Mouse (Mus musculus): ENCODE data around the gene Ipcef1. TPM values are rescaled to one million over a fixed set of nuclear protein-coding genes. Genes with fewer than 3 reads are reported as not detected.

Ipcef1 gene
- total and polyA plus RNA-seq, 2 experiments from 2014 or later = 0.11 TPM; not detected in 1

DNA sequence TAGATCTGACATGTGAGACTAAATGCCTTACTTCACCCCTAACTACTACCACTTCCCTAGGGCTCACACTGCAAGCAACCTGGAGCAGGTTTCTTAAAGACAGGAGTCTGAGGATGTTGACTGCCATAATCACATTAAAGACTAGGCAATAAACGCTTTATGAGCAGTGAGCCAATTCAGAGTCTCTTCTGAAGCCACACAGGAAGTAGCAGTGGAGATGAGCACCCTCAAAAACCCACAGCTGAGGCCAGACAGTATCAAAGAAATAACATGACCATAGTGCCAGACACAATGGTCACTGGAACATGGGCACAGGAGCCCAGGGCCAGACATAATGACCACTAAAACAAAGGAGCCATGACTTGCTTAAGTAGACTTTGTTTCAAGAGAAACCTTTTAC is 63.7 kb downstream of the Ipcef1 start:
- Histone ChIP-seq H3K9ac (replicated peaks; ENCODE audit: low read depth, low read length) (no peak overlapping the region), H3K4me1 (ENCODE audit: control insufficient read depth, insufficient read depth) (no peaks in the 10 kb centered on the region), H3K27ac (ENCODE audit: low read depth) (no peak overlapping the region), H3K4me3 (ENCODE audit: low read depth, low read length) (no peak overlapping the region), H3K27me3 (ENCODE audit: control insufficient read depth, insufficient read depth, low read length) (no peaks in the 10 kb centered on the region), H3K4me2 (ENCODE audit: low read depth, low read length) (no peak overlapping the region), H3K9me3 (replicated peaks; ENCODE audit: control insufficient read depth, low read length) (no peaks in the 10 kb centered on the region), H3K36me3 (replicated peaks; ENCODE audit: control insufficient read depth, insufficient read depth, low read length) (no peaks in the 10 kb centered on the region)
- TF ChIP-seq CTCF (IDR thresholded peaks at IDR 0.05; ENCODE audit: low read depth) = no peak
- no peak for TF ChIP-seq EP300 (IDR thresholded peaks at IDR 0.05; ENCODE audit: low read depth)
- 63% methylated on average over 1 of the region's 1 CpGs for WGBS
- no peak for DNase-seq (ENCODE audit: low spot score)
- ATAC-seq (ENCODE audit: insufficient read depth, low read depth) = no peak

GRCm38 (mm10) chr10:6987399-6988098 is 64.7 kb downstream of the Ipcef1 start:
- ATAC-seq (ENCODE audit: insufficient read depth, low read depth) = peak; percentile 27; the same call in 1 of the 2 replicates

DNA sequence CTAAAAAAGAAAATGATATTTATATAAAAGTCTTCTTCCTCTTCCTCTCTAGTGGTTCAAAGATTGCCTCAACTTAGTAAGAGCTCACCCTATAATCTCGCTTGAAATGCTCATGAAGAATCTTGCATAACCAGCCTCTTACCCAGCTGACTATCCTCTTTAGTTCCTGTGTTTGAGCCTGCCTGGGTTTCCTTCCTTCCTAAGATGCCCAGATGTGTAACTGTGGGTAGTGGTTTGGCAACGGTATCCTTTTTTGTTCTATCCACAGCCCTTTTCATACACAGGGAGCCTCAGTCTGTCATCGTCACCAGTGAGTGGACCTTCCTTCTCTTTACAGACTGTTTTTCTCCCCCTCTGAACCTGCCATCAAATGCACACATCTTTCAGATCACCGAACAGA is 66.0 kb downstream of the Ipcef1 start:
- WGBS = 78% methylated on average over 4 of the region's 4 CpGs
- H3K4me2 ChIP-seq (ENCODE audit: low read depth, low read length) = no peak overlapping the region
- ATAC-seq (ENCODE audit: insufficient read depth, low read depth) = no peak

More at GRCm38 (mm10) chr10:6987399-6988098, 64.7 kb downstream of the Ipcef1 start:
- H3K36me3 ChIP-seq (replicated peaks; ENCODE audit: control insufficient read depth, insufficient read depth, low read length) = no peaks in the 10 kb centered on the region
- H3K4me2 ChIP-seq (ENCODE audit: low read depth, low read length) = no peak overlapping the region
- H3K4me3 ChIP-seq (ENCODE audit: low read depth, low read length) = no peak overlapping the region
- no peaks in the 10 kb centered on the region for H3K27me3 ChIP-seq (ENCODE audit: control insufficient read depth, insufficient read depth, low read length)
- H3K27ac ChIP-seq (ENCODE audit: low read depth) = no peak overlapping the region
- TF ChIP-seq CTCF (IDR thresholded peaks at IDR 0.05; ENCODE audit: low read depth) (no peak), EP300 (IDR thresholded peaks at IDR 0.05; ENCODE audit: low read depth) (no peak)
- H3K4me1 ChIP-seq (ENCODE audit: control insufficient read depth, insufficient read depth) = no peaks in the 10 kb centered on the region
- H3K9me3 ChIP-seq (replicated peaks; ENCODE audit: control insufficient read depth, low read length) = no peaks in the 10 kb centered on the region
- no peak overlapping the region for H3K9ac ChIP-seq (replicated peaks; ENCODE audit: low read depth, low read length)
- DNase-seq (ENCODE audit: low spot score) = no peak
- WGBS = 48% methylated on average over 4 of the region's 4 CpGs

DNA sequence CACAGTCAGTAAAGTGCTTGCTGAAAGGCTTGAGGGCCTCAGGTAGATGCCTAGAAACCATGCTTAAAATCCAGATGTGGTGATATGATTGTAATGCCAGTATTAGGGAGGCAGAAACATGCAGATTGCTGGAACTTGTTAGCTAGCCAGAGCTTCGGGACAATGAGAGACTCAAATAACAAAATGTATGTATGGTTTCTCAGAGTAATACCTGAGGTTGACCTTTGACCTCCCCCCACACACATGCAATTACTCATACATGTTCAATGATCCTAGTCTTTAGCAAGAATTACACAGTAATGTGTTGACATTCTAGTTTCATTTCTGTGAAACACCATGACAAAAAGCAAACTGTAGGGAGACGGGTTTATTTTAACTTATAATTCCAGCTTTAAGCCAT is 68.8 kb downstream of the Ipcef1 start:
- TF ChIP-seq EP300 (IDR thresholded peaks at IDR 0.05; ENCODE audit: low read depth) (no peak), CTCF (IDR thresholded peaks at IDR 0.05; ENCODE audit: low read depth) (no peak)
- H3K27ac ChIP-seq (ENCODE audit: low read depth) = no peak overlapping the region

More for the DNA sequence above, 66.0 kb downstream of the Ipcef1 start:
- no peak for TF ChIP-seq EP300 (IDR thresholded peaks at IDR 0.05; ENCODE audit: low read depth)
- TF ChIP-seq CTCF (IDR thresholded peaks at IDR 0.05; ENCODE audit: low read depth) = no peak
- H3K4me3 ChIP-seq (ENCODE audit: low read depth, low read length) = no peak overlapping the region
- no peak for DNase-seq (ENCODE audit: low spot score)
- no peak overlapping the region for H3K27ac ChIP-seq (ENCODE audit: low read depth)
- no peaks in the 10 kb centered on the region for H3K9me3 ChIP-seq (replicated peaks; ENCODE audit: control insufficient read depth, low read length)
- no peak overlapping the region for H3K9ac ChIP-seq (replicated peaks; ENCODE audit: low read depth, low read length)
- no peaks in the 10 kb centered on the region for H3K36me3 ChIP-seq (replicated peaks; ENCODE audit: control insufficient read depth, insufficient read depth, low read length)
- no peaks in the 10 kb centered on the region for H3K27me3 ChIP-seq (ENCODE audit: control insufficient read depth, insufficient read depth, low read length)
- H3K4me1 ChIP-seq (ENCODE audit: control insufficient read depth, insufficient read depth) = no peaks in the 10 kb centered on the region

DNA sequence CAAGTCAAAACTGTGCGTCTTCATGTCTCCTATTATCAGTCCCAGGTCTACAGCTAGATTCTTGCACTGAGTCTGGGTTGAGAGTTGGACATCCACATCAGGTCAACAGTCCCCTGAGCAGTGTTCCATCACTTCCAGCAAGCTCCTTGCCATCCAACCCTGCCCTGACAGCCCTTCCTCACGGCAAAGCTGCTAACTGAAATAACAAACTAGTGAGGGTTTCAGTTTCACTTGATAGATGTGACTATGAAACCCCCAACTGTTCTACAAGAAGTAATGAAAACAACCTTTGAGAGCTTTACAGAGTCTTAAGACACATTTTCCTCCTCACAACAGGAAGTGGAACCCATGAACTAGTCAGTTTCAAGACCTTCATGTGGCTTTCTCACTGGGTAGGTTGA is 69.5 kb downstream of the Ipcef1 start:
- Histone ChIP-seq H3K9me3 (replicated peaks; ENCODE audit: control insufficient read depth, low read length) (no peaks in the 10 kb centered on the region), H3K27me3 (ENCODE audit: control insufficient read depth, insufficient read depth, low read length) (no peaks in the 10 kb centered on the region), H3K4me3 (ENCODE audit: low read depth, low read length) (no peak overlapping the region), H3K4me1 (ENCODE audit: control insufficient read depth, insufficient read depth) (no peaks in the 10 kb centered on the region), H3K4me2 (ENCODE audit: low read depth, low read length) (no peak overlapping the region; the same call in 1 of the 2 replicates), H3K36me3 (replicated peaks; ENCODE audit: control insufficient read depth, insufficient read depth, low read length) (no peaks in the 10 kb centered on the region), H3K9ac (replicated peaks; ENCODE audit: low read depth, low read length) (no peak overlapping the region), H3K27ac (ENCODE audit: low read depth) (peak overlapping the region; percentile 51; the same call in 1 of the 2 replicates)
- 55% methylated on average over 2 of the region's 2 CpGs for WGBS
- DNase-seq (ENCODE audit: low spot score) = no peak
- ATAC-seq (ENCODE audit: insufficient read depth, low read depth) = no peak
- no peak for TF ChIP-seq EP300 (IDR thresholded peaks at IDR 0.05; ENCODE audit: low read depth)
- no peak for TF ChIP-seq CTCF (IDR thresholded peaks at IDR 0.05; ENCODE audit: low read depth)

More for the DNA sequence above, 68.8 kb downstream of the Ipcef1 start:
- DNase-seq (ENCODE audit: low spot score) (no peak), ATAC-seq (ENCODE audit: insufficient read depth, low read depth) (no peak)
- 88% methylated on average over 2 of the region's 2 CpGs for WGBS
- Histone ChIP-seq H3K9ac (replicated peaks; ENCODE audit: low read depth, low read length) (no peak overlapping the region), H3K4me2 (ENCODE audit: low read depth, low read length) (no peak overlapping the region), H3K4me1 (ENCODE audit: control insufficient read depth, insufficient read depth) (no peaks in the 10 kb centered on the region), H3K36me3 (replicated peaks; ENCODE audit: control insufficient read depth, insufficient read depth, low read length) (no peaks in the 10 kb centered on the region), H3K4me3 (ENCODE audit: low read depth, low read length) (no peak overlapping the region), H3K9me3 (replicated peaks; ENCODE audit: control insufficient read depth, low read length) (no peaks in the 10 kb centered on the region), H3K27me3 (ENCODE audit: control insufficient read depth, insufficient read depth, low read length) (no peaks in the 10 kb centered on the region)

GRCm38 (mm10) chr10:6980236-6980635 is 72.0 kb downstream of the Ipcef1 start:
- H3K9ac ChIP-seq (replicated peaks; ENCODE audit: low read depth, low read length) = no peak overlapping the region
- H3K4me3 ChIP-seq (ENCODE audit: low read depth, low read length) = peak overlapping the region; percentile 22; the same call in 1 of the 2 replicates

More at GRCm38 (mm10) chr10:6980236-6980635, 72.0 kb downstream of the Ipcef1 start:
- peak overlapping the region; percentile 40 for H3K4me2 ChIP-seq (ENCODE audit: low read depth, low read length)
- ATAC-seq (ENCODE audit: insufficient read depth, low read depth) (no peak), DNase-seq (ENCODE audit: low spot score) (no peak)
- no peak overlapping the region for H3K27ac ChIP-seq (ENCODE audit: low read depth)
- H3K36me3 ChIP-seq (replicated peaks; ENCODE audit: control insufficient read depth, insufficient read depth, low read length) = no peaks in the 10 kb centered on the region
- 21% methylated on average over 6 of the region's 6 CpGs for WGBS
- H3K4me1 ChIP-seq (ENCODE audit: control insufficient read depth, insufficient read depth) = no peaks in the 10 kb centered on the region
- no peak for TF ChIP-seq EP300 (IDR thresholded peaks at IDR 0.05; ENCODE audit: low read depth)
- no peak for TF ChIP-seq CTCF (IDR thresholded peaks at IDR 0.05; ENCODE audit: low read depth)
- H3K9me3 ChIP-seq (replicated peaks; ENCODE audit: control insufficient read depth, low read length) = no peaks in the 10 kb centered on the region
- H3K27me3 ChIP-seq (ENCODE audit: control insufficient read depth, insufficient read depth, low read length) = no peaks in the 10 kb centered on the region
